Mouse (Mus musculus): ENCODE measurements around the gene Arhgap29.
A peak's percentile ranks its signal among the peaks of the same experiment; 100 is the strongest.

- TF ChIP-seq POLR2A (IDR thresholded peaks at IDR 0.05; ENCODE audit: insufficient read length, low read depth): no peak
- no peak for TF ChIP-seq SRF (IDR thresholded peaks at IDR 0.05; ENCODE audit: control insufficient read depth, insufficient read length, low read depth)
- TF ChIP-seq USF1 (IDR thresholded peaks at IDR 0.05; ENCODE audit: low read depth): no peak
- no peak for TF ChIP-seq E2F4 (IDR thresholded peaks at IDR 0.05; ENCODE audit: insufficient read depth)
- TF ChIP-seq MYOD1 (IDR thresholded peaks at IDR 0.05; ENCODE audit: control insufficient read depth in 1 of 3, insufficient read length in 2 of 3, low read depth in 2 of 3): peak in 2 of 3 experiments; percentile 49 to 69
Measured at GRCm38 (mm10) chr3:122009818-122010217, 57.5 kb downstream of the Arhgap29 start.

Measured in myocyte (in vitro differentiated cells).